Comparison of ENCODE assay signal across 21 mouse cellular contexts in genomic region chr11:73260457-73260856, GRCm38 (mm10). TPM values are rescaled to one million over a fixed set of nuclear protein-coding genes. Genes with fewer than 3 reads are reported as not detected.
"Had no signal": no experiment of that assay in that cellular context is flagged by ENCODE, and none has a peak within 500 bp of the region (broad histone marks: within the 10 kb centered on the region; RNA-seq: fewer than 3 reads in every experiment).

No protein-coding gene starts in this region.

- H3K4me1 ChIP-seq: neural tube, embryonic 13.5 days; neural tube, embryonic 15.5 days had no signal

- H3K27ac ChIP-seq: neural tube, embryonic 13.5 days; neural tube, embryonic 15.5 days; stomach, embryonic 15.5 days; stomach, postnatal 0 days had no signal

- H3K4me3 ChIP-seq: neural tube, embryonic 13.5 days; neural tube, embryonic 15.5 days; stomach, embryonic 15.5 days had no signal

- H3K36me3 ChIP-seq: neural tube, embryonic 13.5 days; neural tube, embryonic 15.5 days; stomach, embryonic 15.5 days had no signal

- H3K9ac ChIP-seq: neural tube, embryonic 13.5 days; neural tube, embryonic 15.5 days; stomach, embryonic 15.5 days had no signal

- H3K9me3 ChIP-seq: neural tube, embryonic 13.5 days; neural tube, embryonic 15.5 days; stomach, embryonic 15.5 days had no signal

- DNase-seq: retina, postnatal 1 day; right cerebral cortex, adult 18-20 months; right cerebral cortex, postnatal 14 days; right cerebral cortex, postnatal 25 days; right cerebral cortex, postnatal 4 days; spleen, adult 18-20 months; thymus, adult 18-20 months; thymus, adult 2 months; thymus, postnatal 14 days; thymus, postnatal 25 days; thymus, postnatal 36 days; thymus, postnatal 4 days had no signal

RNA-seq across cellular contexts. Expression of gene Trpv1, which starts 26.4 kb away (rescaled TPM):
- total RNA-seq: neutrophil, adult 5-6 weeks had no signal
- polyA plus RNA-seq: neural tube, embryonic 14.5 days; spleen, adult 2 months; stomach, embryonic 15.5 days; stomach, embryonic 16.5 days; thymus, postnatal 0 days had no signal
